Mouse (Mus musculus): ENCODE results near the gene Rbms3. TPM values are rescaled to one million over a fixed set of nuclear protein-coding genes. Genes with fewer than 3 reads are reported as not detected.

Gene Rbms3
- polyA plus RNA-seq, 1 experiment from 2014 or later, result 38.3 TPM

DNA sequence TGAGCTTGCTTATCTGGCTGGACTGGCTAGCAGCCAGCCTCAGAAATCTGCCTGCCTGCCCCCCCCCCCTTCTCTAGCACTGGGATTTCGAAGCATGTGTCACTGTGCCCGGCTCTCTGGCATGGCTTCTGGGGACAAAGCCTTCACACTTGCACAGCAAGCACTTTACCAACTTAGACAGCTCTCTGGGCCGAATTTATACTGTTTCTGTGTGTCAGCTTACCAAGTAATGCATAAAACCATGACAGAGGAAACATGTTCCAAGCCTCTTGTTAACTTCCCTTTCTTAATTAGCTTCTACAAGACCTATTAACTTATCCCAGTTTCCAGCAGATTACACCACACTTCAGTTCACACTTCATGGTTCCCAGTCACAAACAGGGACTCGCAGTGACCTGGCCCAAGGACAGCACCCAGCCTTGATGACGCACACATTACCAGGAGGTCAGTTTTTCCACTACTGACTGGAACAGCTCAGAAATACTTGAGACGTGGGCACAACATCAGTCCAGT is 589.7 kb downstream of the Rbms3 start:
- Histone ChIP-seq H3K4me3 (ENCODE audit: low read length) (no peak overlapping the region), H3K9ac (ENCODE audit: low read length) (0 out of 2 replicates have a peak overlapping the region, but pooled peaks have one; percentile 33), H3K4me2 (ENCODE audit: low read depth, low read length) (0 out of 2 replicates have a peak overlapping the region, but pooled peaks have one; percentile 2), H3K27me3 (ENCODE audit: control insufficient read depth, insufficient read depth, low read length) (no peaks in the 10 kb centered on the region), H3K36me3 (ENCODE audit: control insufficient read depth, insufficient read depth) (no peaks in the 10 kb centered on the region; the same call in 1 of the 2 replicates), H3K27ac (ENCODE audit: low read length) (peak overlapping the region; percentile 71), H3K4me1 (ENCODE audit: control insufficient read depth, insufficient read depth, low read length) (peaks cover 11% of the 10 kb centered on the region), H3K9me3 (replicated peaks; ENCODE audit: control insufficient read depth, low read length) (no peaks in the 10 kb centered on the region)
- WGBS, result 25% methylated on average over 6 of the region's 6 CpGs
- ATAC-seq (replicated peaks; ENCODE audit: extremely low read depth, insufficient read depth, low FRiP score), result peak; percentile 84

DNA sequence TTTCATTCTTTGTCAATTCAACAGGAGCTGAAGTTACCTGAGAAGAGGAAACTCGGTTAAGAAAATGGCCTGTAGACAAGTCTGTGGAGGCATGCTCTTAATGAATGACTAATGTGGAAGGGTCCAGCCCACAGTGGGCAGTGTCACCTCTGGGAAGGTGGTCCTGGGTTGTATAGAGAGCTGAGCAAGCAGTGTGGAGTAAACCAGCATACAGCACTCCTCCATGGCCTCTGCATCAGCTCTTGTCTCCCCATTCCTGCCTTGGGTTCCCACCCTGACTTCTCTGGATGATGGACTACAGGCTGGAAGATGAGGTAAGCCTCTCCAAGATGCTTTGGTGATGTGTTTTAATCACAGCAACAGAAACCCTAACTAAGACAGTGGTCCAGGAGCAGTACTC is 597.0 kb downstream of the Rbms3 start:
- Histone ChIP-seq H3K4me1 (ENCODE audit: control insufficient read depth, insufficient read depth, low read length) (peaks cover 23% of the 10 kb centered on the region), H3K9ac (ENCODE audit: low read length) (no peak overlapping the region), H3K27me3 (ENCODE audit: control insufficient read depth, insufficient read depth, low read length) (no peaks in the 10 kb centered on the region), H3K4me2 (ENCODE audit: low read depth, low read length) (no peak overlapping the region), H3K4me3 (ENCODE audit: low read length) (no peak overlapping the region), H3K9me3 (replicated peaks; ENCODE audit: control insufficient read depth, low read length) (no peaks in the 10 kb centered on the region; the same call in 1 of the 2 replicates), H3K27ac (ENCODE audit: low read length) (no peak overlapping the region), H3K36me3 (ENCODE audit: control insufficient read depth, insufficient read depth) (no peaks in the 10 kb centered on the region)
- ATAC-seq (replicated peaks; ENCODE audit: extremely low read depth, insufficient read depth, low FRiP score), result no peak
- WGBS, result 85% methylated on average over 1 of the region's 1 CpGs

DNA sequence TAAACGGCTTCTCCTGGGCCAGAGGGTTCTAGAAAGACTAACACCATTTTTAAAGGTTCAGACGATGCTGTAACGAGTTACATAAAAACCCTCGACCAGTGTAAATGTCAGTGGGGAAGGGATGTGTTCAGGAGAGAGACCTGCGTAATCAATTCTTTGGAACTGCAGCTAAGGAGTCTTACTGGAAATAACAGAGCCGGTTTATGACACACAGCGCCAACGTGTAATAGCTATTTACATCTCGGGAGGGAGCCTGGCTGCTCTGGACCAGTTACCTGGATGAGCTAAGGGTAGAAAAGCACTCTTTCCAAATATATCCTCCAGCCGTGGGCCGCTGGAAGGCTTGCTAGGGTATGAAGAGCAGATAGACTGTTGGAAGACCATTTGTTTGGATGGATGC is 598.5 kb downstream of the Rbms3 start:
- Histone ChIP-seq H3K9ac (ENCODE audit: low read length) (0 out of 2 replicates have a peak overlapping the region, but pooled peaks have one; percentile 3), H3K4me2 (ENCODE audit: low read depth, low read length) (peak overlapping the region; percentile 47), H3K27ac (ENCODE audit: low read length) (peak overlapping the region; percentile 70), H3K4me1 (ENCODE audit: control insufficient read depth, insufficient read depth, low read length) (peaks cover 23% of the 10 kb centered on the region), H3K27me3 (ENCODE audit: control insufficient read depth, insufficient read depth, low read length) (no peaks in the 10 kb centered on the region), H3K9me3 (replicated peaks; ENCODE audit: control insufficient read depth, low read length) (no peaks in the 10 kb centered on the region; the same call in 1 of the 2 replicates), H3K4me3 (ENCODE audit: low read length) (no peak overlapping the region), H3K36me3 (ENCODE audit: control insufficient read depth, insufficient read depth) (no peaks in the 10 kb centered on the region)
- 28% methylated on average over 11 of the region's 11 CpGs for WGBS
- ATAC-seq (replicated peaks; ENCODE audit: extremely low read depth, insufficient read depth, low FRiP score), result no peak

DNA sequence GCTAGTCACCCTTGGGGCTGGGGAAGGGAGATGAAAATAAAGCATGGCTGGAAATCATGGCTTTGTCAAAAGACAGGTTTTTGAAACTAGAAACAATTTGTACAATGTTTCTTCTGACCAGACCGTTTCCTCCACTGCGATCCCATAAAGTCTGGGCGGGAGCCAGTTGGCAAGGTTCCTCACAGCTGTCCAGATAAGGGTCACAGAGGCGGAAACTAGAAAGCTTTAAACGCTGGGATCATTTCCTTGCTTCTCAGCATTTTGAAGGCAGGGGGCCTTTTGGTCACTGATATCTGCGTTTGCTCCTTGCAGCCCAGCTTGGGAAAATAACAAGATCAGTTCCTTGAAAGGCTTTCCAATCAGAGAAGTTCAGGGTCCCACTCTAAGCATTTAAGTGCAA is 598.9 kb downstream of the Rbms3 start:
- H3K4me1 ChIP-seq (ENCODE audit: control insufficient read depth, insufficient read depth, low read length), result peaks cover 23% of the 10 kb centered on the region
- no peaks in the 10 kb centered on the region for H3K27me3 ChIP-seq (ENCODE audit: control insufficient read depth, insufficient read depth, low read length)
- H3K4me2 ChIP-seq (ENCODE audit: low read depth, low read length), result peak overlapping the region; percentile 47
- peak; percentile 83 for ATAC-seq (replicated peaks; ENCODE audit: extremely low read depth, insufficient read depth, low FRiP score)
- no peaks in the 10 kb centered on the region; the same call in 1 of the 2 replicates for H3K9me3 ChIP-seq (replicated peaks; ENCODE audit: control insufficient read depth, low read length)
- WGBS, result 5% methylated on average over 6 of the region's 6 CpGs
- no peaks in the 10 kb centered on the region for H3K36me3 ChIP-seq (ENCODE audit: control insufficient read depth, insufficient read depth)
- H3K4me3 ChIP-seq (ENCODE audit: low read length), result 0 out of 2 replicates have a peak overlapping the region, but pooled peaks have one; percentile 4
- 0 out of 2 replicates have a peak overlapping the region, but pooled peaks have one; percentile 3 for H3K9ac ChIP-seq (ENCODE audit: low read length)
- peak overlapping the region; percentile 70 for H3K27ac ChIP-seq (ENCODE audit: low read length)

DNA sequence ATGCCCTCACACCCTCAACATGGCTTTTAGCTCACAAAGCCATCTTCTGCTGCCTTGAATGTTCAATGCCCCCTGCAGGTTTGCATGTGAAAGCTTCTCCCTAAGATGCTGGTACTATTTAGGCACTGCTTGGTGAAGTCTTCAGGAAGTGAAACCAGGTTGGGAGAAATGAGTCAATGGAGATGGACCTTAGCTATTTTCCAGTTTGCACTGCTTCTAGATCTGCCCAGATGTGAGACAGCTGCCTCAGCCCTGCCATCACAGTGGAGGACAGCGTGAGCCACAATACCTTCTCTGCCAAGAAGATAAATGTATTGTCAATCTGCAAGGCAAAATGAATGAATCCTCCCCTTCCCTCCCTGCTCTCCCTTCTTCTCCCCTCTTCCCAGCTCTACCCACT is 599.8 kb downstream of the Rbms3 start:
- Histone ChIP-seq H3K4me2 (ENCODE audit: low read depth, low read length) (no peak overlapping the region), H3K4me1 (ENCODE audit: control insufficient read depth, insufficient read depth, low read length) (peaks cover 23% of the 10 kb centered on the region), H3K27me3 (ENCODE audit: control insufficient read depth, insufficient read depth, low read length) (no peaks in the 10 kb centered on the region), H3K27ac (ENCODE audit: low read length) (peak overlapping the region; percentile 76), H3K36me3 (ENCODE audit: control insufficient read depth, insufficient read depth) (no peaks in the 10 kb centered on the region), H3K4me3 (ENCODE audit: low read length) (no peak overlapping the region), H3K9me3 (replicated peaks; ENCODE audit: control insufficient read depth, low read length) (no peaks in the 10 kb centered on the region; the same call in 1 of the 2 replicates), H3K9ac (ENCODE audit: low read length) (no peak overlapping the region; the same call in 1 of the 2 replicates)
- WGBS, result 52% methylated on average over 1 of the region's 1 CpGs
- ATAC-seq (replicated peaks; ENCODE audit: extremely low read depth, insufficient read depth, low FRiP score), result no peak

DNA sequence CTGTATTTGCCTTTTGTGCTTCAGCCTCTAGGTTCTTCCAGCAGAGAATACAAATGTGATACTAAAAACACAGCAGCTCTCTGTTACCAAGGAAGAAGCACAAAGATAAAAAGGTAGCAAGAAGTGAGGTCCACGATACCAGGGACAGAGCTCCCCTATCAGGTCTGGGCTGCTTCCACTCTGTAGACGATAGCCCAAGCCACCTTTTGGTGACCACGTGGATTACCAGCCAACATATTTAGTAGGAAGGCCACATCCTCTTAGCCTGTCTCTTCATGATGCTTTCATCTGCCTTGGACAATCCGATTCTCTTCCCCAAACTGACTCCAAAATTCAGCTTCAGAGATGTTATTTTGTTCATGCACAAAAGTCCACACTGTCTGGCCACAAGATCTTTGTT is 601.1 kb downstream of the Rbms3 start:
- H3K4me1 ChIP-seq (ENCODE audit: control insufficient read depth, insufficient read depth, low read length), result peaks cover 23% of the 10 kb centered on the region
- H3K36me3 ChIP-seq (ENCODE audit: control insufficient read depth, insufficient read depth), result no peaks in the 10 kb centered on the region
- 70% methylated on average over 4 of the region's 4 CpGs for WGBS
- H3K27ac ChIP-seq (ENCODE audit: low read length), result no peak overlapping the region
- H3K4me2 ChIP-seq (ENCODE audit: low read depth, low read length), result no peak overlapping the region
- no peaks in the 10 kb centered on the region for H3K27me3 ChIP-seq (ENCODE audit: control insufficient read depth, insufficient read depth, low read length)
- no peaks in the 10 kb centered on the region for H3K9me3 ChIP-seq (replicated peaks; ENCODE audit: control insufficient read depth, low read length)
- no peak for ATAC-seq (replicated peaks; ENCODE audit: extremely low read depth, insufficient read depth, low FRiP score)
- no peak overlapping the region for H3K9ac ChIP-seq (ENCODE audit: low read length)
- no peak overlapping the region for H3K4me3 ChIP-seq (ENCODE audit: low read length)

DNA sequence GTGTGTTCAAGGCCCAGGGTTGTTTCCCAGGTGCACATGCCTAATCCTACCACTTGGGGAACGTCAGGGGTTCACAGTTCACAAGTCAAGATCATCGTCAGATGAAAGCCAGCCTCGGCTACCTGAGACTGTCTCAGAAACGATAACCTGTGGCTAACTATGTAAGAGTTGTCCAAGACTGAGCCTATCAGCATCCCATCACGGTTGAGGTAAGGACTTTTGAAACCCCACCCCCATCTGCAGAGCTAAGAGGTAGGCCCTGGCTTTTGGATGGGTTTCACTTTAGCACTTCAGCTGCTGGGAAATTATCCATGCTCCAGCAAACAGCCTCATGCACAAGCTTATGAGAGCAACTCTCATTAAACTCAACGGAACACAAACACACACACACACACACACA is 607.6 kb downstream of the Rbms3 start:
- Histone ChIP-seq H3K36me3 (ENCODE audit: control insufficient read depth, insufficient read depth) (no peaks in the 10 kb centered on the region), H3K4me1 (ENCODE audit: control insufficient read depth, insufficient read depth, low read length) (peaks cover 7% of the 10 kb centered on the region), H3K27me3 (ENCODE audit: control insufficient read depth, insufficient read depth, low read length) (no peaks in the 10 kb centered on the region), H3K9ac (ENCODE audit: low read length) (no peak overlapping the region), H3K4me3 (ENCODE audit: low read length) (no peak overlapping the region), H3K9me3 (replicated peaks; ENCODE audit: control insufficient read depth, low read length) (no peaks in the 10 kb centered on the region), H3K27ac (ENCODE audit: low read length) (no peak overlapping the region), H3K4me2 (ENCODE audit: low read depth, low read length) (no peak overlapping the region)
- 82% methylated on average over 6 of the region's 6 CpGs for WGBS
- ATAC-seq (replicated peaks; ENCODE audit: extremely low read depth, insufficient read depth, low FRiP score), result no peak

DNA sequence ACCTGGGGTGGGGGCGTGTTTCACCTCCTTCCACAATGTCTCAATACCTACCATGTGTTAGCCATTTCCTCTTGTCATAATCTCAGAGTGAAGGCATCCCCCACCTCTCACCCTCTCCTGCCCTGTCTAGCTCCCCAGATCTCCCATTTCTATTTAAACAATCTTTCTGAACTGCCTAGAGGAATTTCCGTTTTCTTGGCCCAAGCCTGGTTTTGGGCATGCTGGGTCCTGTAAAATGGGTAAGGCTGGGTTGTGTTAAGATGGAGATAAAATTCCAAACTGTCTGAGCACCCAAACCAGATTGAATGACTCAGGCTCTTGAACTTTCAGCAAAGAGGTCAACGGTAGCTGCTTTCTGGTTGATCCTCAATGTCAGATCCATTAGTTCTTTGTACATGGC is 608.2 kb downstream of the Rbms3 start:
- Histone ChIP-seq H3K27me3 (ENCODE audit: control insufficient read depth, insufficient read depth, low read length) (no peaks in the 10 kb centered on the region), H3K4me3 (ENCODE audit: low read length) (no peak overlapping the region), H3K9ac (ENCODE audit: low read length) (no peak overlapping the region), H3K4me2 (ENCODE audit: low read depth, low read length) (no peak overlapping the region), H3K4me1 (ENCODE audit: control insufficient read depth, insufficient read depth, low read length) (peaks cover 7% of the 10 kb centered on the region), H3K9me3 (replicated peaks; ENCODE audit: control insufficient read depth, low read length) (no peaks in the 10 kb centered on the region), H3K27ac (ENCODE audit: low read length) (no peak overlapping the region), H3K36me3 (ENCODE audit: control insufficient read depth, insufficient read depth) (no peaks in the 10 kb centered on the region)
- WGBS, result 63% methylated on average over 3 of the region's 3 CpGs
- no peak for ATAC-seq (replicated peaks; ENCODE audit: extremely low read depth, insufficient read depth, low FRiP score)

DNA sequence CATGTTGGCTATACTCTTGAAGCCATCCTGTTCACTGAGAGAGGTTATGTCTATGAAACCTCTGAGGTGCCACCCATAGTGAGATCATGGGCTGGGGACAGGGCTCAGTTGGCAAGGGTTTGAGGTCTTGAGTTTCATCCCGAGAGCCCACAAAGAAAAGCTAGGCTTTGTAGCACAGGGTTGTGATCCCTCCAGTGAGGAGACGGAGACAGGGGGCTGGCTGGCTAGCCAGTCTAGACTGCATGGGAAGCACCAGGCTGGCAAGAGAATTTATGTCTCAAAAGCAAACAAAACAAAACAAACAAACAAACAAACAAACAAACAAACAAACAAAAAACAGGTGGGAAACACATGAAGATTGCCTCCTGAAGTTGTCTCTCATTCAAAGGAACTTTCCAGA is 609.5 kb downstream of the Rbms3 start:
- no peaks in the 10 kb centered on the region for H3K36me3 ChIP-seq (ENCODE audit: control insufficient read depth, insufficient read depth)
- H3K9ac ChIP-seq (ENCODE audit: low read length), result no peak overlapping the region
- H3K27me3 ChIP-seq (ENCODE audit: control insufficient read depth, insufficient read depth, low read length), result no peaks in the 10 kb centered on the region
- H3K4me1 ChIP-seq (ENCODE audit: control insufficient read depth, insufficient read depth, low read length), result peaks cover 7% of the 10 kb centered on the region
- no peak overlapping the region for H3K4me3 ChIP-seq (ENCODE audit: low read length)
- 95% methylated on average over 2 of the region's 2 CpGs for WGBS
- no peaks in the 10 kb centered on the region for H3K9me3 ChIP-seq (replicated peaks; ENCODE audit: control insufficient read depth, low read length)
- ATAC-seq (replicated peaks; ENCODE audit: extremely low read depth, insufficient read depth, low FRiP score), result no peak
- H3K4me2 ChIP-seq (ENCODE audit: low read depth, low read length), result no peak overlapping the region
- H3K27ac ChIP-seq (ENCODE audit: low read length), result no peak overlapping the region
